Mouse (Mus musculus) thymus, adult 2 months (tissue): ENCODE measurements around the gene Gpr35.

ENCODE experiments used
- CTCF ChIP-seq: fragments of 200-500 bp; IDR thresholded peaks from 2 replicates; pipeline ENCODE4 v1.5.1; 2012; ENCODE audit warnings: mild to moderate bottlenecking, control low read depth, low read length, moderate library complexity, borderline replicate concordance; ENCODE audit not compliant: control insufficient read depth, poor library complexity, insufficient read depth; ENCODE audit errors: extremely low read depth
- POLR2A ChIP-seq: fragments of 200-500 bp; IDR thresholded peaks from 2 replicates; pipeline ENCODE4 v1.6.1; 2012; ENCODE audit warnings: mild to moderate bottlenecking, low read length, control low read depth, moderate library complexity; ENCODE audit not compliant: control insufficient read depth, poor library complexity, insufficient read depth; ENCODE audit errors: extremely low read depth

DNA sequence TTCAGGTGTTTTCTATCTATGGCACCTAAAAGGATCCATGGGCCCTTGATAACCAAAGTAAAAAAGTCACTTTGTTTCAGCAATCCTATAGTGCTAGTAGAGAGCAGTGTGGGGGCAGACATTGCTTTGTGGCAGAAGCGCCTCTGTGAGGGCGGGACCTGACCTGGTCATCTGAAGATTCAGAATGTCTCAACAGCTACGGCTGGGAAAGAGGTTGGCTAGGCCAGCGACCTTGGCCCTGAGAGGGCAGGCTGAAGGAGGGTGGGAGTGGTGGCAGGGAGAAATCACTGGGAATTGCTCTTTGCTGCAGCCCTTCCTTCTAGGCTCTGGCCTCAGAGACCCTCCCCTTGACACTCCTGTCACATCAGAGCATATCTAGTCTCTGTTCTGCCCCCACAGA lies 36.4 kb upstream of the Gpr35 start:
- TF ChIP-seq CTCF (no peak), POLR2A (no peak)
